Mouse (Mus musculus) embryonic facial prominence, embryonic 10.5 days (tissue): ENCODE results near the gene Sbk3. TPM values are rescaled to one million over a fixed set of nuclear protein-coding genes. Genes with fewer than 3 reads are reported as not detected.
A peak's percentile ranks its signal among the peaks of the same experiment; 100 is the strongest.

Source experiments
- DNase-seq: peaks from one replicate; pipeline ENCODE4 v3.0.0-alpha.2; 2017; ENCODE audit warnings: low spot score
- H3K27ac ChIP-seq: fragments of 300-500 bp; sonication (generic); replicated peaks from 2 replicates; pipeline ENCODE4 v1.5.1; 2016; ENCODE audit warnings: mild to moderate bottlenecking
- H3K27me3 ChIP-seq: fragments of 300-500 bp; sonication (generic); replicated peaks from 2 replicates; pipeline ENCODE4 v1.6.1; 2016; ENCODE audit warnings: low read depth, mild to moderate bottlenecking; ENCODE audit not compliant: poor library complexity, severe bottlenecking
- H3K36me3 ChIP-seq: fragments of 300-500 bp; sonication (generic); replicated peaks from 2 replicates; pipeline ENCODE4 v1.6.1; 2016; ENCODE audit warnings: mild to moderate bottlenecking, moderate library complexity
- H3K4me1 ChIP-seq: fragments of 300-500 bp; sonication (generic); 2 replicates; pipeline ENCODE4 v1.6.1; 2016
- H3K4me3 ChIP-seq: fragments of 300-500 bp; sonication (generic); 2 replicates; pipeline ENCODE4 v1.5.1; 2016; ENCODE audit warnings: mild to moderate bottlenecking, moderate library complexity
- H3K9me3 ChIP-seq: fragments of 300-500 bp; sonication (generic); 2 replicates; pipeline ENCODE4 v1.6.1; 2016; ENCODE audit warnings: mild to moderate bottlenecking
- WGBS: fragments of 180-500 bp; shearing (Covaris S2); methylation state at CpG from one replicate; pipeline ENCODE4 v1.1.7; 2016; 5-methylcytosine and 5-hydroxymethylcytosine counted together
- polyA plus RNA-seq: library from polyadenylated mRNA; unstranded; fragments of >200 nt; fragmentation: Nextera tagmentation; extraction: Ambion mirVana; gene quantifications from 2 replicates; pipeline ENCODE4 v1.2.1, GENCODE M21; 2016

Sbk3 gene
- polyA plus RNA-seq, 1 experiment from 2014 or later, result not detected

- H3K4me1 ChIP-seq, result peaks cover 5% of the 10 kb centered on the region; the same call in 1 of the 2 replicates
- H3K36me3 ChIP-seq, result no peaks in the 10 kb centered on the region
- H3K27ac ChIP-seq, result no peak overlapping the region
- 59% methylated on average over 5 of the region's 5 CpGs for WGBS
- no peaks in the 10 kb centered on the region for H3K9me3 ChIP-seq
- H3K27me3 ChIP-seq, result no peaks in the 10 kb centered on the region
- no peak overlapping the region for H3K4me3 ChIP-seq
- no peak for DNase-seq
Observed at GRCm38 (mm10) chr7:4942673-4943072, 28.3 kb downstream of the Sbk3 start.

- Histone ChIP-seq H3K4me3 (no peak overlapping the region), H3K9me3 (no peaks in the 10 kb centered on the region), H3K36me3 (no peaks in the 10 kb centered on the region), H3K27me3 (no peaks in the 10 kb centered on the region), H3K27ac (no peak overlapping the region), H3K4me1 (peaks cover 5% of the 10 kb centered on the region; the same call in 1 of the 2 replicates)
- WGBS, result 24% methylated on average over 9 of the region's 9 CpGs
- peak; percentile 84 for DNase-seq
Observed at GRCm38 (mm10) chr7:4940068-4940479, 30.9 kb downstream of the Sbk3 start.

DNA sequence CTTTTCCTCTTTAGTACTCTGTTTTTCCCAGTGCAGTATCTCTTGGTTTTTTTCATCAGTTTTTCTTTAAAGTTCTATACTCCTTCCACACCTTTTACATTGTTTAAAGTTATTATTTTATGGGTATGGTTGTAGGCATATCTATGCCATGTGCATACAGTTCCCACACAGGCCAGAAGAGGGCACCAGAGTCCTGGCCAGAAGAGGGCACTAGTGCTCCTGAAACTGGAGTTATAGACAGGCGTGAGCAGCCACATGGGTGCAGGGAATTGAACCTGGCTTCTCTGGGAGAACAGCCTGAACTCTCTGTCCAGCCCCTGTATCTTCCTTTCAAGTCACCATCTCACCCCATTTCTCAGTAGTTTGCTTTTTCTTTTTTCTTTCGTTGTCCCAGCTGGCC lies 32.5 kb downstream of the Sbk3 start:
- H3K36me3 ChIP-seq, result no peaks in the 10 kb centered on the region
- WGBS, result 33% methylated on average over 2 of the region's 2 CpGs

DNA sequence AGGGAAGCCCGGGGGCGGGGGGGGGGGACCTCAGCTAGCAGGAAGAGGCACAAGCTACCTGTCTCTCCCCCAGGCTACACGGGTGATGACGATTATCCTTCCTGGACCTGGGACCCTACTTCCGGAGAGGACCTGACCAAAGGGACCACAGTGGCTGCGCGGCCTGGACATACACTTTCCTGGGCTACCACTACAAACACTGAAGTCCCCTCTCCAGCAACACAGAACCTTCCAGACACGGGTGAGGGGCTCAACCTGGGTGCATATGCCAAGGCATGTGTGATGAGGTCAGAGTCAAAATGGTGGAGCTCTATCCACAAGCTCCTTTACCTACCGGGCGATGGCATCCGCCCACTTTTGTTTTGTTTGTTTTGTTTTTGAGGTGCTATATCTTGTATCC lies 33.6 kb downstream of the Sbk3 start:
- 72% methylated on average over 11 of the region's 11 CpGs for WGBS
- Histone ChIP-seq H3K27ac (no peak overlapping the region), H3K4me1 (no peaks in the 10 kb centered on the region), H3K27me3 (no peaks in the 10 kb centered on the region), H3K9me3 (peaks cover 7% of the 10 kb centered on the region; the same call in 1 of the 2 replicates), H3K36me3 (no peaks in the 10 kb centered on the region), H3K4me3 (no peak overlapping the region)
- no peak for DNase-seq

More for the DNA sequence above, 32.5 kb downstream of the Sbk3 start:
- H3K27ac ChIP-seq, result no peak overlapping the region
- no peak overlapping the region for H3K4me3 ChIP-seq
- peaks cover 7% of the 10 kb centered on the region; the same call in 1 of the 2 replicates for H3K9me3 ChIP-seq
- no peaks in the 10 kb centered on the region for H3K27me3 ChIP-seq
- H3K4me1 ChIP-seq, result peaks cover 3% of the 10 kb centered on the region; the same call in 1 of the 2 replicates
- DNase-seq, result peak; percentile 76

- peaks cover 7% of the 10 kb centered on the region; the same call in 1 of the 2 replicates for H3K9me3 ChIP-seq
- no peaks in the 10 kb centered on the region for H3K36me3 ChIP-seq
- no peaks in the 10 kb centered on the region for H3K4me1 ChIP-seq
- no peak overlapping the region for H3K4me3 ChIP-seq
- no peaks in the 10 kb centered on the region for H3K27me3 ChIP-seq
- no peak overlapping the region for H3K27ac ChIP-seq
- DNase-seq, result no peak
- WGBS, result 81% methylated on average over 10 of the region's 10 CpGs
Observed at GRCm38 (mm10) chr7:4936832-4937231, 34.1 kb downstream of the Sbk3 start.

DNA sequence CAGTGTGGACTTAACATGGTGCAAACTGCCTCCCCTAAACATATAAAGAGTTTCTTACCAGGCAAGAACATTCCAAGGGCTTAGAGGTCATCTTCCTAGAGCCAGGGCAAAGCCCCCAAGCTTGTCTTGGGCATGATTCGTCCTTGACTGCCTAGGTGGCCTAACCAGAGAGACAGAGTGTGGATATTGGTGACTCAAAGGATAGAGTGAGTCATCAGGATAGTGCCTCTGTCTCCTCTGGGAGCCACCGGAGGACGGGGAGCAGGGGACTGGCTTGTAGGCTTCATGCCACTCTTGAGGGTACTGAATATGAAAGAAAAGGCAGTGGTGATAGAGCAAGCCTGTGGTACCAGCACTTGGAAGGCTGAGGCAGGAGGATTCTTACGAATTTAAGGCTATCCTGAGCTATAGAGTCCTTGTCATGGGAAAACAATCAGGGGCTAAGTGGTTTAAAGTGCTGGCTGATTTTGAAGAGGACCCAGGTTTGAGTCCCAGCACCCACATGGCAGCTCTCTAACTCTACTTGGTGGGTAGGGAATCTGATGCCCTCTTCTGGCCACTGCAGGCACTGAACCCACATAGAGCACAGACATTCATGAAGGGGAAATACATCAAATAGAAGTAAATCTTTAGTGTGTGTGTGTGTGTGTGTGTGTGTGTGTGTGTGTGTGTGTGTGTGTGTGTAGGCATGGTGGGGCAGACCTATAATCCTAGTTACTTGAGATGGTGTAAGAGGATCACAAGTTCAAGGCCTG lies 36.6 kb downstream of the Sbk3 start:
- no peak overlapping the region for H3K4me3 ChIP-seq
- H3K27me3 ChIP-seq, result no peaks in the 10 kb centered on the region
- H3K36me3 ChIP-seq, result no peaks in the 10 kb centered on the region
- no peaks in the 10 kb centered on the region; the same call in 1 of the 2 replicates for H3K4me1 ChIP-seq
- 91% methylated on average over 4 of the region's 4 CpGs for WGBS
- no peak for DNase-seq
- peaks cover 7% of the 10 kb centered on the region; the same call in 1 of the 2 replicates for H3K9me3 ChIP-seq
- H3K27ac ChIP-seq, result no peak overlapping the region

- Histone ChIP-seq H3K27ac (no peak overlapping the region), H3K9me3 (peaks cover 7% of the 10 kb centered on the region; the same call in 1 of the 2 replicates), H3K4me1 (peaks cover 6% of the 10 kb centered on the region), H3K27me3 (no peaks in the 10 kb centered on the region), H3K36me3 (no peaks in the 10 kb centered on the region), H3K4me3 (no peak overlapping the region)
- DNase-seq, result no peak
- WGBS, result 78% methylated on average over 12 of the region's 12 CpGs
Observed at GRCm38 (mm10) chr7:4933103-4933502, 37.9 kb downstream of the Sbk3 start.

DNA sequence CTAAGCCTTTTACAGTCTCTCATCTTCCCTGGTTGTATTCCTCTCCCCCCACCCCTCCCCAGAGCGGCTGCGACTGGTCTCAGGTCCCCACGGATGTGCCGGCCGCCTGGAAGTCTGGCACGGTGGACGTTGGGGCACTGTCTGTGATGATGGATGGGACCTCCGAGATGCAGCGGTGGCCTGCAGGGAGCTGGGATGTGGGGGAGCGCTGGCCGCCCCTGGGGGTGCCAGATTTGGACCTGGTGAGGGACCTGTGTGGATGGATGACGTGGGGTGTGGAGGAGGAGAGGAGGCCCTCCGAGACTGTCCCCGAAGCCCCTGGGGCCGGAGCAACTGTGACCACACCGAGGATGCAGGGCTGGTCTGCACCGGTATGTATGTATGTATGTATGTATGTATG lies 42.6 kb downstream of the Sbk3 start:
- H3K36me3 ChIP-seq, result no peaks in the 10 kb centered on the region
- no peaks in the 10 kb centered on the region for H3K27me3 ChIP-seq
- H3K4me1 ChIP-seq, result peaks cover 54% of the 10 kb centered on the region
- no peak for DNase-seq
- H3K4me3 ChIP-seq, result no peak overlapping the region
- H3K9me3 ChIP-seq, result no peaks in the 10 kb centered on the region
- H3K27ac ChIP-seq, result peak overlapping the region; percentile 48; the same call in 1 of the 2 replicates
- WGBS, result 88% methylated on average over 17 of the region's 17 CpGs

GRCm38 (mm10) chr7:4927711-4928110 lies 43.3 kb downstream of the Sbk3 start:
- Histone ChIP-seq H3K4me3 (no peak overlapping the region), H3K27ac (peak overlapping the region; percentile 48), H3K9me3 (no peaks in the 10 kb centered on the region), H3K27me3 (no peaks in the 10 kb centered on the region), H3K36me3 (no peaks in the 10 kb centered on the region), H3K4me1 (peaks cover 60% of the 10 kb centered on the region)
- WGBS, result 66% methylated on average over 8 of the region's 8 CpGs
- no peak for DNase-seq

- DNase-seq, result no peak
- no peaks in the 10 kb centered on the region for H3K9me3 ChIP-seq
- H3K4me1 ChIP-seq, result peaks cover 69% of the 10 kb centered on the region
- WGBS, result 71% methylated on average over 16 of the region's 16 CpGs
- H3K4me3 ChIP-seq, result peak overlapping the region; percentile 56; the same call in 1 of the 2 replicates
- H3K27me3 ChIP-seq, result no peaks in the 10 kb centered on the region
- peak overlapping the region; percentile 92 for H3K27ac ChIP-seq
- H3K36me3 ChIP-seq, result no peaks in the 10 kb centered on the region
Observed at GRCm38 (mm10) chr7:4926849-4927248, 44.1 kb downstream of the Sbk3 start.

- no peaks in the 10 kb centered on the region for H3K9me3 ChIP-seq
- 5% methylated on average over 6 of the region's 6 CpGs for WGBS
- DNase-seq, result peak; percentile 75
- no peaks in the 10 kb centered on the region for H3K27me3 ChIP-seq
- H3K27ac ChIP-seq, result peak within 1 kb of the TSS; percentile 92
- peaks cover 8% of the 10 kb centered on the region for H3K36me3 ChIP-seq
- H3K4me3 ChIP-seq, result peak within 1 kb of the TSS; percentile 56
- H3K4me1 ChIP-seq, result peaks cover 80% of the 10 kb centered on the region
Observed at GRCm38 (mm10) chr7:4925441-4926381, 45.3 kb downstream of the Sbk3 start, which contains the start of gene Ssc5d. Gene Ssc5d (plus strand): TSS chr7:4925785.

DNA sequence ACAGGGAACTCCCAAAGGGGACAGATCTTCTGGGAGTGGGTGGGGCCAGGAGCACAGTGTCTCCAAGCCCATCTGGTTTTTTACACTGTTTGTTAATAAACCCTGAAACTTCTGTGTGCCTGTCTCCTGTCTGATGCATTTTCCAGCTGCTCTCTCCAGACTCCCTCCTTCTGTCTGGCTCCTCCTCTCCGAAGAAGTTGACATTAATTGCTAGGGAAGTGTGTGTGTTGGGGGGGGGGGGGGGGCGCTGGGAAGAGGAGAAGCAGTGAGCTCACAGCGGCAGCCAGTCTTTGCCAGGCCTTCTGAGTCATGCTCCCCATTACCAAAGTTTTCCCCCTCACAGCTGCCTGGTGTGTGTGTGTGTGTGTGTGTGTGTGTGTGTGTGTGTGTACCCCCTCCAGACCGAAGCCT lies 46.1 kb downstream of the Sbk3 start:
- Histone ChIP-seq H3K9me3 (peaks cover 4% of the 10 kb centered on the region; the same call in 1 of the 2 replicates), H3K4me3 (peak overlapping the region; percentile 56), H3K4me1 (peaks cover 88% of the 10 kb centered on the region), H3K36me3 (peaks cover 16% of the 10 kb centered on the region), H3K27me3 (no peaks in the 10 kb centered on the region), H3K27ac (peak overlapping the region; percentile 92)
- DNase-seq, result peak; percentile 76
- WGBS, result 5% methylated on average over 4 of the region's 4 CpGs
